Mouse (Mus musculus): ENCODE results near the gene Pgf. TPM values are rescaled to one million over a fixed set of nuclear protein-coding genes. Genes with fewer than 3 reads are reported as not detected.

Gene Pgf
- total RNA-seq, 2 experiments from 2014 or later, result not detected

DNA sequence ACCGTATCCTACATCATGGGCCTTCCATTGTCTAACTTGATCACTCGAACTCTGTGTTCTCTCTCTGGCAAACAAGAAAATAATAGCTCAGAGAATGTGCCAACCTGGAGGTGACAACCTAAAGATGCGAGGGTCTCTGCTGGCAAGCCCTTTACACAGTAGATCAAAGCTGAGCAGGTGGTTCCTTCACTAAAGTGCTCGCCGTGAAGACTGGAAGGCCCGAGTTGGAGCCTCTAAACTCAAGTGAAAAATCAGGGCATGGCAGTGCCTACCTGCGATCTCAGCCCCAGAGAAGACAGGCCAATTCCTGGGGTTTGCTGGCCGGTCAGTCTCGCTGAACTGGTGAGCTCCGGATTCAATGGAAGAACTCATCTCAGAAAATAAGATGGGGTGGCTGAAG is 15.6 kb upstream of the Pgf start:
- no peak for ATAC-seq (replicated peaks; ENCODE audit: low FRiP score, poor library complexity, severe bottlenecking)

DNA sequence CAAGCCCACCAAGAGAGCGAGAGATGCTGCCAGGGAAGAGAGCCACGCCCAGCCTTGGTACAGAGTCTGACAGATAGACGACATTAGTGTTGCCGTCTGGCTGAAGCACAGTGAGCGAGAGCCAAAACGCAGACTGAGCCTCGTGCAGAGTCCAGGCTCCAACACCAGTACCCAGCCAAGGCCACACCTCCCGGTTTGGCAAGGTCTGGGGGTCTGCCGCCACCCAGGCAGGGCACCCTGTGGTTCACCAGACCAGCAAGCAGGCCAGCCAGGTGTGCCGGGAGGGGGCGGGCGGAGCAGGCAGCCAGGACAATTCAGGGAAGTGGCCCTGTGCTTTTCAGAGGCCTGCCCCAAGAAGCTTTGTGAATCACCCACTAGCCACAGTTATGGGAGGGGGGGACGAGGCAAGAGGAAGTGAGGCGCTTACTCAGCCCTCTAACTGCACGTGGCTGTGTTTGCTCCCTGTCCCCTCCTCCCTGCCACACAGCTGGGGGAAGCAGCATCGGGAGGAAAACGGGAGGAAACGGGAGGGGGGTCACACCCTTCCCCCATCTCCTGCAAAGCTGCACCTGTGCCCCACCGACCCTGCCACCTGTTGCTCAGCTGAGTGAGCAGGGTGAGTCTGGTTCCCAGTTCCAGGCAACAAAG is 15.0 kb upstream of the Pgf start:
- ATAC-seq (replicated peaks; ENCODE audit: low FRiP score, poor library complexity, severe bottlenecking), result no peak

- ATAC-seq (replicated peaks; ENCODE audit: low FRiP score, poor library complexity, severe bottlenecking), result no peak
Measured at GRCm38 (mm10) chr12:85190290-85190689, 12.7 kb upstream of the Pgf start.

DNA sequence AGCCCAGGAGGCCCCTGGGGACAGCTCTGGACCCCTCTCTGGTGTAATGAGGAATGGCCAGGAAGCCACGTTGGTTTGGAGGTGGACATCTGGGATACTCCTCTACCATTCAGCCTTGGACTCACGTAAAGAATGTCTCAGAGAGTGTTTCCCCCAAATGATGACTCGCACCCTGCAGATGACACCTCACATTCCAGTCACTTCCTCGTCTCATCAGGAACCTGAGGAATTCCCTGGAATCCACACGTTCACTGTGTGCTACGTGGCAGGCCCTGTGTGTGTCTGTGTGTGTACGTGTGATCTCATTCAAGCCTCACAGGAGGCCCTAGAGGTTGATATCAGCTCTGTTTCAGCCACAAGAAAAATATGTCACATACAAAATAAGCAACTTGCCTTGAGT is 8.8 kb upstream of the Pgf start:
- ATAC-seq (replicated peaks; ENCODE audit: low FRiP score, poor library complexity, severe bottlenecking), result no peak

GRCm38 (mm10) chr12:85185810-85186209 is 8.2 kb upstream of the Pgf start:
- no peak for ATAC-seq (replicated peaks; ENCODE audit: low FRiP score, poor library complexity, severe bottlenecking)

DNA sequence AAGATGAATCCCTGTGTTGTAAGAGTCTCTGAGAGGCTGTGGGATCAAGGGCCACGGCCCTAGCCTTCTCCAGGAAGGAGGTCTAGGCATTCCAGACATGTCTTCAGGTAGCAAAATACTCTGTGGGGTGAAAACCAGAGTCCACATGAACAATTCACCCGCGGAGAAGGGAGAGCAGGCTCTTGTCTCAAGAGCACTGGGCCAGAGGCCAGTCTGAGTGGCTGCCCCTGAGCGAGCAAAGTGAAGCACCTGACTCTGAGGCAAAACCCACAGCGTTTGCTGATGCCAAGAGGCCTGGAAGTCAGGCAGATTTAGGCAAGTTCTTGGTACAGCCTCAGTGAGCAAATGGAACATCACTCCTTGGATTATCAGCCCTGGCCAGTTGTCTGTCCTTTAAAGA is 6.5 kb upstream of the Pgf start:
- ATAC-seq (replicated peaks; ENCODE audit: low FRiP score, poor library complexity, severe bottlenecking), result no peak

GRCm38 (mm10) chr12:85182898-85183297 is 5.3 kb upstream of the Pgf start:
- ATAC-seq (replicated peaks; ENCODE audit: low FRiP score, poor library complexity, severe bottlenecking), result no peak

DNA sequence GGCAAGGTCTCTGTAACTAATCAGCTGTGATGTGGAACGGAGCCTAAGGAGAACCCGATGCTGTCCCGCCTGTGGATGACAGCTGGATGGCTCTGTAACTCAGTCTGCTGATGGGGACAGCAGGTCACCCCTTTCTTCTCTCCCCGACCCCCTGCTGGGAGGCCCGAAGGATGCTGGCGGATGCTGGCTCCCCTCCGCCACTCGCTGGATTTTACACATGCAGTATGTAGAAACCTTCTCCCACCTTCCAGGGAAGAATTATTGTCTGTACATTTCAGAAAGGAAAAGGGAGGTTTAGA is 4.7 kb upstream of the Pgf start:
- no peak for ATAC-seq (replicated peaks; ENCODE audit: low FRiP score, poor library complexity, severe bottlenecking)

- ATAC-seq (replicated peaks; ENCODE audit: low FRiP score, poor library complexity, severe bottlenecking), result no peak
Measured at GRCm38 (mm10) chr12:85181475-85182344, 4.1 kb upstream of the Pgf start.

DNA sequence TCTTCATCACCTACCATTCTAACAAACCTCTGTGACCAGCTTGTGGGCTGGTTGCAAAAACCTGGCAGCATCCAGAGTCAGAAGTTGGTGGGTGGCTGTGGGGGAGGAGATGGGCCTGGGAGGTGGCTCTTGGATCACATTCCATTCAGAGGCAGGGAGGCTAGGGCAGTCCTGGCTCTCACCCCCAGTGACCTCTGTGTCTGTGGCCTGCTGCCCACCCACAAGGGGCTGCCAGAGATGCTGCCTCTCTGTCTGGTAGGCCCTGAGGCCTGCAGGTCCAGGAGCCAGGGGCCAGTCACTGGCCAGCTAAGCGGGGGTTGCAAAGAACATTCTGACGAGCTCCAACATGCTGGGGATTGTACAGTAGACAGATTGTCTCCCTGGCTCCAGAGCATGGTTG is 704 bp upstream of the Pgf start:
- no peak for ATAC-seq (replicated peaks; ENCODE audit: low FRiP score, poor library complexity, severe bottlenecking)

DNA sequence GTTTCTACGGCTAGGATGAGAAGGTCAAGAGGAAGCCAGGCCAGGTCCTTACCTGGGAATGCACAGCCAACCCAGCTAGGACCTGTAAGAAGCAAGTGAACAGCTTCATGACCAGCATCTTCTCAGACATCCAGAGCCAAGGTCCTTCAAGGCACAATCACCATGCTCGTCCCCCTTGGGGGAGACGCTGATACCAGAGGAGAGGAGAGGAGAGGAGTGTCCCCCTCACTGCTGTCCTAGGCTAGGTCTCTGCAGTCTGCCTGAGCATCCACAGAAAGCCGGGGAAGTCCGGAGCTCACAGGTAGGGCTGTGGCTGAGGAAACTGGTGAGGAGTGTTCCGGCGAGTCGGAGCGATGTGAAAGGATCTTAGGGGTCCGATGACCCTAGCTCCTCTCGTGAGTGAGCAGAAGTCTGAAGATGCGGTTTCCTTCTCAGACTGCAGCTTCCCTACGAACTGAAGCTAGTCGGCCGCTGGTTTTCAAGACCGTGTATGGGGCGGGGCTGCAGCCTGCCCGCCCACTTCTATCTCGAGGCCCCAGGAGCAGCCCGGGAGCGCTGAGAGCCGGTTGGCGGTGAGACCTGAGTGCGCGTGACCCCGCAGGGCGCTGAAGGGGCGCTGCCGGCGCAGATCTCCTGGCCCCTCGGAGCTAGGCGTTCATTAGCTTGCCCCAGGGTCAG is 605 bp downstream of the Pgf start:
- ATAC-seq (replicated peaks; ENCODE audit: low FRiP score, poor library complexity, severe bottlenecking), result 0 out of 2 replicates have a peak, but pooled peaks have one; percentile 31

- no peak for ATAC-seq (replicated peaks; ENCODE audit: low FRiP score, poor library complexity, severe bottlenecking)
Measured at GRCm38 (mm10) chr12:85175926-85176845, 1.4 kb downstream of the Pgf start.

DNA sequence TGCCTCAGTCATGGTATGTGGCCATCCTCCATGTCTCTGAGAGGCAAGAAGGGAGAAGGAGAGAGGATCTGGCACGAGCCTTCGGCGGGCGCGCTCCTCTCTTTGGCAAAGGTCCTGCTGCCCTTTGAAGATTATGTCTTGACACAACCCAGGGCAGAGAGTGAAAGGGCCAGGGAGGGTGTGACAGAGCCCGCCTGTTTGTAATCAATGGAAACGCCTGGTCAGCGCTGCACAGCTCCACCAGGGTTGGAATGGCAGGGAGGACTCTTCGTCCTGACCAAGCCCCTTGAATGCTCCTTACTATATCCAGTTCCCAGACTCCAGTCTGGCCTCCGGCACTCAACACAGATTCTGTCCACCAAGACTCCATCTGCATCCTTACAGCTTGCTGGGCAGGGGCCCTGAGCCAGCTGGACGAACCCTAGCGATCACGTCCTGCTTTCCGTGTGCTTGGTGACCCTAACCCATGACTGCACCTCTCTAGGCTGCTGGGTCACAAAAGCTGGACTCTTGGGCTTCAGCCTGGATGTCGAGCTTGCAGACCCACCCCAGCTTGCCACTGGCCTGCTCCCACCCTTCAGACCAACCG is 2.4 kb downstream of the Pgf start:
- ATAC-seq (replicated peaks; ENCODE audit: low FRiP score, poor library complexity, severe bottlenecking), result no peak

DNA sequence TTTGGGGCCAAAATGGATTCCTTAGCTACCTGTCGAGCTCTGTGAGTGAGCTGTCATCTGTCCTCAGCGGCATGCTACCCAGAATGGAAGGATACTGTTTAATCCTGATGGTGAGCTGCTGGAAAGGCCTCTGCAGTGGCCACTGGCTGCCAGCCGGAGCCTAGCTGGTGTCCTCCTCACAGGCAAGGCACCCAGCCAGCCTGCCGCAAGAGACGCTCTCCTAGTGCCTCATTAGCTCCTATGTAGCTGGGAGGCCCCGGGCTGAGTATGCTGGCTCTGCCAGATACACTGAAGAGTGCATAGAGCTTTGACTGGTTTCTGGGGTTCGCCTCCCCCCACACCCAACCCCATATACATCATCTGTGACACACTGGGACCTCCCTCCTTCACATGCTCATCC is 3.6 kb downstream of the Pgf start:
- no peak for ATAC-seq (replicated peaks; ENCODE audit: low FRiP score, poor library complexity, severe bottlenecking)

- no peak for ATAC-seq (replicated peaks; ENCODE audit: low FRiP score, poor library complexity, severe bottlenecking)
Measured at GRCm38 (mm10) chr12:85170948-85171307, 6.7 kb downstream of the Pgf start.

DNA sequence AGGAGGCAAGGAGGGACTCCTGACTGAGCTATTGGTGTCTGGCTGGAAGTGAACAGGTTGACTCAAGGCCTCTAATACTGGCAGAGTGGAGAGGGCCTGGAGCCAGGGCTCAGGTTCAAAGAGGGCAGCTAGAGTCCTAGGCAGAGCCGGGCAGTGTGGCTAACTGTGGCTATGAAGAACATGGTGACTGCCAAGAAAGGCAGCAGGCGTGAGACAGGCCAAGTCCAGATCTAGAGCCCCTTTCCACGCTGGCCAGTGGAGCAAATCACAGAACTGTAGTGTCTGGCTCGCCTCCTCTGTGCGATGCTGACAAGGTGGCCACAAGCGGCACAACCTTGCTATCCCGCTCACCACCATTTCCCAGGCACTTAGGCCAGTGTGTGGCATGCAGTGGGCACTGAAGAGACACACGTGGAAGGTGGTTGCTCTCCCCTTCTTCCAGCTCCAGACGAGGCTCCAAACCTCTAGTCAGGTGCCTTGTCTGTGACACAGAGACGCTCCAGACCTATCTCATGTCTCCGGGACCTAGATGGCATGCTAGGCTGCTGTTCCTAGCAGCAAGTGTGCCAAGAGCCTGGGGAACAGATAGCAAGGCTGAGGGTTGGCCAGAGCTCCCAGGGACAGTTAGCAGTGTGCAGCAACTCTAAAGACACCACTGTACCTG is 7.2 kb downstream of the Pgf start:
- ATAC-seq (replicated peaks; ENCODE audit: low FRiP score, poor library complexity, severe bottlenecking), result no peak

DNA sequence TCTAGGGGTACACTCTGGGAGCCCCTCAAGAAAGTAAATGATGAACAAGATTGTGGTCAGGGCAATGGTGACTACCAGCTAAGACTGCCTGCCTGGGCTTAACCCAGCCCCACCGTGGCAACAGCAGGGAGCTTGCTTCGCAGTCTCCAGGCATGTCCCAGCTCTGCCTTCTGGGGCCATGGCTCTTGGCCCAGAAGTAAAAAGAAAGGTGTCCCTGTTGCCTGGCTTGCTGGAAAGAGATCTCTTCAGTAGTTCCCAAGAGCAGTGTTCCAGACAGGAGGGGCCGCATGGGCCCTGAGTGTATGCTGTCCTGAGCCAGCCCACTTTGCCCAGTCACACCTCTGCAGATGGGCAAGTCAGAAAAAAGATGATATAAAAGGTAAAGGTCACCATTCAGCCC is 7.7 kb downstream of the Pgf start:
- ATAC-seq (replicated peaks; ENCODE audit: low FRiP score, poor library complexity, severe bottlenecking), result no peak

GRCm38 (mm10) chr12:85169117-85169858 is 8.3 kb downstream of the Pgf start:
- ATAC-seq (replicated peaks; ENCODE audit: low FRiP score, poor library complexity, severe bottlenecking), result peak; percentile 71

DNA sequence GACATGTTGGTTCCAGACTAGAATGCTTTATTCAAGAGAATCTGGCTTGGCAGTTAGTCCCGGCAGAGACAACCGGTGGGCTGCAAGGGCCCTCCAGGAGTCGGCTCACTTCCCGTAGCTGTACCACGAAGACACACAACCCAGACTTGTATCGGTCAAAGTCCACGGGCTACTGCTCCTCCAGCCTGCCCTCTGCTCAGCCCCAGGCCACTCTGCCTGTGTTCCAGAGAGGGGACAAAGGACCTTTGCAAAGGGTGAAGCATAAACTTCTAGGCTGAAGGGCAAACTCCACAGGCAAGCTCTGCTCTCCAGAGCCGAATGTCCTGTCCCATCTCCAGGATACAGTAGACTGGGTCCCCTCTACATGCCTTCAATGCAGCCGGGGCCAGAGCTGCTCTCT is 11.0 kb downstream of the Pgf start:
- no peak for ATAC-seq (replicated peaks; ENCODE audit: low FRiP score, poor library complexity, severe bottlenecking)
